In the genomic region with DNA sequence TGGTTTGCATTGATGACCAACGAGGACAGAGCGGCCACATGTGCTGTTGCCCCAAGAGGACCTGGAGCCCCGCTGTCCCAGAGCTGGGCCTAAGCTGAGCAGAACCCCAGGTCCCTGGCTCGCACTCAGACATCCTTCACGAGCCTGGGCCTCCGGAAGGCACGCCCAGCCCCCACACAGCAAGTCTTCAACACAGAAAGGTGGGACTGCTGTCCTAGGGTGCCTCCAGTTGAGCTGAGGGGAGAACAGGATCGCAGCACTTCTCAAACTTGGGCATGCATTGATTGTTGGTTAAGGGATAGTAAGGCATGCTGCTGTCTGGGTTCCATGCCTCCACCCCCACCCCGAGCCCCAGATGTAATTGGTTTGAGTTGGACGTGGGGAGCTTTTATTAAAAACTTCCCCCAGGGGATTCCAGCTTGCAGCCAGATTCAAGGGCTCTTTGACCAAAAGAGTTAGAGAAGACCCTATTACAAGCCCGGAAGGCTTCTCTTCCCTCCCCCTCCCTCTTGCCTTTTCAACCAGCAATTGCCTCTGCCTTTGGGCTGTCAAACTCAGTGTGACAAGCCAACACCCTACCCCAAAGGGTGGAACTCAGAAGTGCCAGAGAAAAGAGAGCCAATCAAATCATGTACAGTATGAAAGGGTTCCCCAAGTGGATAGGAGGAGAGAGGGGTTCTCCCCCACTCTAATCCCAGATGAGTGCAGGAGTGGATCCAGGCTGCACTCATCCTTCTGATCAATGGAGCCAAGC, we compare ENCODE assay signal across 8 mouse cellular contexts. TPM values are rescaled to one million over a fixed set of nuclear protein-coding genes. Genes with fewer than 3 reads are reported as not detected.
DNase-seq lines count a peak whose midpoint lies in the region; ATAC-seq lines count a peak whose summit lies in the region.

No protein-coding gene starts in this region.

- H3K27me3 ChIP-seq in heart, embryonic 10.5 days (ENCODE audit: insufficient read depth, poor library complexity, severe bottlenecking) = no peaks in the 10 kb centered on the region
- H3K27me3 ChIP-seq in limb, embryonic 13.5 days = no peaks in the 10 kb centered on the region

- H3K27ac ChIP-seq in heart, embryonic 10.5 days = peak overlapping the region; percentile 85
- peak overlapping the region; percentile 90 for H3K27ac ChIP-seq in brown adipose tissue, adult 24 weeks (replicated peaks; ENCODE audit: low read depth, low read length)
- peak overlapping the region; percentile 81 for H3K27ac ChIP-seq in limb, embryonic 13.5 days

- no peak for DNase-seq in heart, embryonic 10.5 days (ENCODE audit: low spot score)
- DNase-seq in heart, postnatal 36 days = no peak
- peak; percentile 41 for DNase-seq in 416B (ENCODE audit: low read depth)
- peak; percentile 43 for DNase-seq in forelimb bud, embryonic 11.5 days (ENCODE audit: low read depth, low spot score)
- DNase-seq in urinary bladder, postnatal 4 days (ENCODE audit: low spot score in 2 of 2) = no peak

- 2% methylated on average over 11 of the region's 11 CpGs for WGBS in heart, embryonic 10.5 days
- 3% methylated on average over 11 of the region's 11 CpGs for WGBS in limb, embryonic 13.5 days

- H3K4me2 ChIP-seq in limb, embryonic 13.5 days (replicated peaks) = peak overlapping the region; percentile 81

- ATAC-seq in limb, embryonic 13.5 days (ENCODE audit: low FRiP score, low read depth) = peak; percentile 78
- ATAC-seq in neutrophil, adult 5-6 weeks (ENCODE audit: extremely low read depth, insufficient number of reproducible peaks, low FRiP score, poor library complexity, severe bottlenecking) = 0 out of 2 replicates have a peak, but pooled peaks have one; percentile 13

- peak overlapping the region; percentile 78 for H3K9ac ChIP-seq in limb, embryonic 13.5 days

- H3K4me3 ChIP-seq in heart, embryonic 10.5 days = peak overlapping the region; percentile 64
- peak overlapping the region; percentile 80 for H3K4me3 ChIP-seq in brown adipose tissue, adult 24 weeks (ENCODE audit: insufficient read depth, low read depth, low read length)
- H3K4me3 ChIP-seq in limb, embryonic 13.5 days = peak overlapping the region; percentile 59

- H3K36me3 ChIP-seq in heart, embryonic 10.5 days = no peaks in the 10 kb centered on the region
- no peaks in the 10 kb centered on the region for H3K36me3 ChIP-seq in limb, embryonic 13.5 days

- no peaks in the 10 kb centered on the region for H3K9me3 ChIP-seq in heart, embryonic 10.5 days
- no peaks in the 10 kb centered on the region for H3K9me3 ChIP-seq in limb, embryonic 13.5 days

- intact Hi-C loops in heart, postnatal 36 days (cut with DNase I) = loop anchor here (1.0 to 2.0 kb wide), 6 partner anchors 34 to 190 kb away; no protein-coding TSS in a partner anchor

- H3K4me1 ChIP-seq in heart, embryonic 10.5 days = peaks cover 18% of the 10 kb centered on the region
- H3K4me1 ChIP-seq in brown adipose tissue, adult 24 weeks (ENCODE audit: control insufficient read depth, insufficient read depth, insufficient read length, low read length) = peaks cover 22% of the 10 kb centered on the region
- peaks cover 39% of the 10 kb centered on the region for H3K4me1 ChIP-seq in limb, embryonic 13.5 days

RNA-seq across cellular contexts. Expression of gene Chd9, which starts 1.0 kb away (rescaled TPM):
- 31.5 and 36.8 TPM in 2 replicates for polyA plus RNA-seq in heart, embryonic 10.5 days (2016; fragmentation: Nextera tagmentation; extraction: Ambion mirVana)
- 10 to 100 TPM; 46.8 to 49.4 TPM for total RNA-seq in heart, postnatal 36 days (2021)
- polyA plus RNA-seq in brown adipose tissue, adult 24 weeks (2012; ENCODE audit: insufficient read depth, insufficient read length, missing spikeins) = 33.4 and 36.3 TPM in 2 replicates
- 108 TPM in 2 replicates for polyA plus RNA-seq in limb, embryonic 13.5 days (2015; fragmentation: Nextera tagmentation; extraction: Ambion mirVana)
- 84.1 and 90.1 TPM in 2 replicates for total RNA-seq in neutrophil, adult 5-6 weeks (2017)

RNA-seq across cellular contexts. Expression of gene Gm19935, which starts 12.0 kb away (rescaled TPM):
- polyA plus RNA-seq in heart, embryonic 10.5 days (2016; fragmentation: Nextera tagmentation; extraction: Ambion mirVana) = not detected in 2 replicates
- not detected for total RNA-seq in heart, postnatal 36 days (2021)
- polyA plus RNA-seq in brown adipose tissue, adult 24 weeks (2012; ENCODE audit: insufficient read depth, insufficient read length, missing spikeins) = not detected in 2 replicates
- polyA plus RNA-seq in limb, embryonic 13.5 days (2015; fragmentation: Nextera tagmentation; extraction: Ambion mirVana) = not detected in 2 replicates
- not detected in 2 replicates for total RNA-seq in neutrophil, adult 5-6 weeks (2017)

Comparison
In these comparisons a context has a peak if more than half of its experiments do, and no peak if none do; other contexts are left out.
1. DNase-seq: peak in 416B (single experiment) and forelimb bud, embryonic 11.5 days (single experiment); none in heart, embryonic 10.5 days (single experiment), heart, postnatal 36 days (0 of 2) and urinary bladder, postnatal 4 days (0 of 2).
2. Peak in every context shown above with its lines, with median percentiles within 50 percentile points of each other: H3K27ac ChIP-seq and H3K4me3 ChIP-seq.